Mouse (Mus musculus) adrenal gland, postnatal 25 days (tissue): ENCODE data around the gene Spaar. TPM values are rescaled to one million over a fixed set of nuclear protein-coding genes. Genes with fewer than 3 reads are reported as not detected.

Experiments
- DNase-seq: peaks from one replicate; pipeline ENCODE4 v3.0.0; 2021; ENCODE audit warnings: mixed read lengths
- long read RNA-seq: library from polyadenylated mRNA; stranded (forward); transcript quantifications from one replicate; pipeline ENCODE4 v2.0.0, GENCODE M21; 2021
- total RNA-seq: library from RNA; stranded (reverse); gene quantifications from 2 replicates; pipeline ENCODE4 v1.2.3, GENCODE M21; 2021

Spaar gene
- total RNA-seq = 2.1 and 2.7 TPM in 2 replicates
- long read RNA-seq, partial matches to known transcripts = 0 of 2 reads
- long read RNA-seq, other reads (novel, unspliced or antisense) = 2 of 2 reads

- no peak for DNase-seq
These were observed at the start of gene Spaar for GRCm38 (mm10) chr4:43729794-43730550. Spaar (plus strand) TSS chr4:43730034.

GRCm38 (mm10) chr4:43690021-43690420 is 39.8 kb upstream of the Spaar start:
- no peak for DNase-seq

GRCm38 (mm10) chr4:43691026-43691425 is 38.8 kb upstream of the Spaar start:
- no peak for DNase-seq

- peak; percentile 60 for DNase-seq
These were observed 36.0 kb upstream of the Spaar start for GRCm38 (mm10) chr4:43693806-43694241.

GRCm38 (mm10) chr4:43694439-43695248 is 35.2 kb upstream of the Spaar start:
- DNase-seq = no peak

- peak; percentile 42 for DNase-seq
These were observed 34.6 kb upstream of the Spaar start for GRCm38 (mm10) chr4:43695249-43695671.

- DNase-seq = no peak
These were observed 33.3 kb upstream of the Spaar start for GRCm38 (mm10) chr4:43696561-43696960.

- DNase-seq = no peak
These were observed 29.1 kb upstream of the Spaar start, which contains the start of gene Olfr70 for GRCm38 (mm10) chr4:43700707-43701106. Olfr70 (minus strand) TSS chr4:43700807.

- DNase-seq = no peak
These were observed 26.4 kb upstream of the Spaar start for GRCm38 (mm10) chr4:43703439-43703838.

- peak; percentile 34 for DNase-seq
These were observed 26.0 kb upstream of the Spaar start for GRCm38 (mm10) chr4:43703851-43704250.

- DNase-seq = no peak
These were observed 23.8 kb upstream of the Spaar start for GRCm38 (mm10) chr4:43705991-43706390.

GRCm38 (mm10) chr4:43709869-43710268 is 20.0 kb upstream of the Spaar start, which contains the start of gene Olfr71:
Olfr71 (minus strand) TSS chr4:43710255.
- no peak for DNase-seq

GRCm38 (mm10) chr4:43711821-43712220 is 18.0 kb upstream of the Spaar start:
- DNase-seq = peak; percentile 90

GRCm38 (mm10) chr4:43713652-43714219 is 16.1 kb upstream of the Spaar start:
- DNase-seq = no peak

GRCm38 (mm10) chr4:43720491-43721228 is 9.2 kb upstream of the Spaar start:
- no peak for DNase-seq

GRCm38 (mm10) chr4:43722191-43722590 is 7.6 kb upstream of the Spaar start:
- no peak for DNase-seq

GRCm38 (mm10) chr4:43724764-43725163 is 5.1 kb upstream of the Spaar start:
- DNase-seq = peak; percentile 43

GRCm38 (mm10) chr4:43726228-43726993 is 3.4 kb upstream of the Spaar start:
- DNase-seq = no peak

GRCm38 (mm10) chr4:43726995-43727394 is 2.8 kb upstream of the Spaar start, which contains the start of gene Hrct1:
Hrct1 (plus strand) TSS chr4:43727188.
- DNase-seq = peak; percentile 41

- DNase-seq = no peak
These were observed 1.9 kb upstream of the Spaar start for GRCm38 (mm10) chr4:43727718-43728575.
